Mouse (Mus musculus): Measurements from ENCODE around the gene Cacna2d1. TPM values are rescaled to one million over a fixed set of nuclear protein-coding genes. Genes with fewer than 3 reads are reported as not detected.

Cacna2d1 gene
- total and polyA plus RNA-seq, 3 experiments, result 0.08 to 0.13 TPM; not detected in 1

DNA sequence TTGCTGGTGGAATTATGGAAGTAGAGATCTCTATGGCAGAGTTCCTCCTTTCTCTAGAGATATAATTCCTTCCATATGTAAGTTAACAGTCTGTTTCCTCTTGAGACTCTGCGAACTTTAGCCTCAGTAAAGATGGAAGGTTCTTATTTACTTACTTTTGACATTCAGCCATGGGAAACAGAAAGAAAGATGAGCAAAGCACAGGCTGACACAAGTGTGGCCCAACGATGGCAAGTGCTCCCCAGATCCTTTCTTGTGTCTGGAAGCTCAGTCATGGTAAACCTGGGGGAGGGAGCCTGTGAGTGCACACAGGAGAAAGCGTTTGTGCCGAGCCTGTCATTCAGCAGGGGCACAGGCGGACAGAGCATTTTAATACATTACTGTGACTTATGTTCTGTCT lies 48.9 kb downstream of the Cacna2d1 start:
- Histone ChIP-seq H3K79me2 (ENCODE audit: control insufficient read depth, insufficient read depth, low read length, poor library complexity) (no peaks in the 10 kb centered on the region), H3K4me1 (ENCODE audit: control insufficient read depth in 1 of 2, insufficient read depth in 2 of 2, low read length in 2 of 2) (no peaks in the 10 kb centered on the region), H3K27me3 (ENCODE audit: control insufficient read depth in 1 of 2, insufficient read depth in 2 of 2, low read length in 2 of 2) (no peaks in the 10 kb centered on the region), H3K36me3 (ENCODE audit: control insufficient read depth in 1 of 2, insufficient read depth in 2 of 2, low read length in 2 of 2) (no peaks in the 10 kb centered on the region), H3K27ac (ENCODE audit: control insufficient read depth, low read depth, low read length) (no peak overlapping the region), H3K4me3 (ENCODE audit: control insufficient read depth in 1 of 2, insufficient read depth in 1 of 2, low read depth in 2 of 2, low read length in 2 of 2) (no peak overlapping the region), H3K9me3 (replicated peaks; ENCODE audit: insufficient read depth, low read length) (no peaks in the 10 kb centered on the region), H3K9ac (ENCODE audit: control insufficient read depth, low read depth, low read length, poor library complexity, severe bottlenecking) (no peak overlapping the region)
- TF ChIP-seq BHLHE40 (IDR thresholded peaks at IDR 0.05; ENCODE audit: borderline replicate concordance, low read depth, low read length) (no peak), GATA1 (IDR thresholded peaks at IDR 0.05; ENCODE audit: low read depth, low read length) (no peak), E2F4 (IDR thresholded peaks at IDR 0.05; ENCODE audit: borderline replicate concordance, low read depth, low read length) (no peak), MYC (IDR thresholded peaks at IDR 0.05; ENCODE audit: low read depth, low read length) (no peak), HCFC1 (IDR thresholded peaks at IDR 0.05; ENCODE audit: low read depth, low read length) (no peak), ETS1 (IDR thresholded peaks at IDR 0.05; ENCODE audit: low read depth, low read length) (no peak), ZMIZ1 (IDR thresholded peaks at IDR 0.05; ENCODE audit: low read depth, low read length) (no peak), POLR2A (IDR thresholded peaks at IDR 0.05; ENCODE audit: control insufficient read depth in 1 of 2, insufficient read depth in 1 of 2, low read depth in 1 of 2, low read length in 2 of 2, poor library complexity in 1 of 2) (no peak), SIN3A (IDR thresholded peaks at IDR 0.05; ENCODE audit: low read length) (no peak), CTCF (IDR thresholded peaks at IDR 0.05 in 2 of 3, conservative IDR thresholded peaks at IDR 0.05 in 1 of 3; ENCODE audit: control insufficient read depth in 1 of 3, insufficient read depth in 1 of 3, low read depth in 2 of 3, low read length in 3 of 3, poor library complexity in 1 of 3, severe bottlenecking in 1 of 3) (no peak), USF1 (IDR thresholded peaks at IDR 0.05; ENCODE audit: low read depth, low read length) (no peak), NELFE (IDR thresholded peaks at IDR 0.05; ENCODE audit: low read depth, low read length) (no peak), TAL1 (IDR thresholded peaks at IDR 0.05; ENCODE audit: low read length) (no peak), USF2 (IDR thresholded peaks at IDR 0.05; ENCODE audit: borderline replicate concordance in 1 of 2, insufficient read depth in 1 of 2, low read depth in 1 of 2, low read length in 2 of 2) (no peak), NRF1 (IDR thresholded peaks at IDR 0.05; ENCODE audit: insufficient read depth, low read depth, low read length, poor library complexity, severe bottlenecking) (no peak), ZKSCAN1 (IDR thresholded peaks at IDR 0.05; ENCODE audit: low read depth, low read length) (no peak), POLR2AphosphoS2 (IDR thresholded peaks at IDR 0.05; ENCODE audit: low read length) (no peak)
- DNase-seq (ENCODE audit: low read depth, low spot score), result no peak

DNA sequence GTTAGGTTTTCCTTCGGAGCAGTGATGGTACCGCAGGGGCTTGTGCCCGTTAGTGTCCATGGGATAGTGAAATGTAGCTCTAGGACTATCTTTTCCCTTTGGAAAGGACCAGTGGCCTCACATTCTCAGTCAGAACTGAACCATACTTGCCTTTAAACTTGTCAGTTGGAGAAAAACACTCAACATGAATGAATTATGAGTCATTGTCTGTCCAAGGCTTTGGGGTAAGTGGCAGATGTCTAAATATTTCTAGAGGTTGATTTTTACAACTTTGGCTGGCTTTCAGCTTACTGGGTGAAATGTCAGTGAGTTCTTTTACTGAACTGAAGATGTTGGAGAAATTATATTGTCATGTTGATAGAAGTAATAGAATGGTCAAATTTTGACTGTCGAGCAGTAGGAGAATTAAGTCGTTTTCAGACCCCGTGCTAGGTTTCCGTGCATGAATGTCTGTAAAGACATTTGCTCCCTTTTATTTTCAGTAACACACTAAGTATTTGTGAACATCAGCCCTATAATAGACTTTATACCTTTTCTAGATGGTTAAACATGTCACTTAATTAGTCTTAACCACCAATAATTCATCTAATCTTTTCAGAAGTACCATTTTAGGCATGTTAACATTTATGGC lies 50.9 kb downstream of the Cacna2d1 start:
- DNase-seq (ENCODE audit: low read depth, low spot score), result no peak
- Histone ChIP-seq H3K4me3 (ENCODE audit: control insufficient read depth in 1 of 2, insufficient read depth in 1 of 2, low read depth in 2 of 2, low read length in 2 of 2) (no peak overlapping the region), H3K4me1 (ENCODE audit: control insufficient read depth in 1 of 2, insufficient read depth in 2 of 2, low read length in 2 of 2) (no peaks in the 10 kb centered on the region), H3K9ac (ENCODE audit: control insufficient read depth, low read depth, low read length, poor library complexity, severe bottlenecking) (no peak overlapping the region), H3K36me3 (ENCODE audit: control insufficient read depth in 1 of 2, insufficient read depth in 2 of 2, low read length in 2 of 2) (no peaks in the 10 kb centered on the region), H3K79me2 (ENCODE audit: control insufficient read depth, insufficient read depth, low read length, poor library complexity) (no peaks in the 10 kb centered on the region), H3K27ac (ENCODE audit: control insufficient read depth, low read depth, low read length) (no peak overlapping the region), H3K9me3 (replicated peaks; ENCODE audit: insufficient read depth, low read length) (no peaks in the 10 kb centered on the region), H3K27me3 (ENCODE audit: control insufficient read depth in 1 of 2, insufficient read depth in 2 of 2, low read length in 2 of 2) (no peaks in the 10 kb centered on the region)
- TF ChIP-seq CHD2 (IDR thresholded peaks at IDR 0.05; ENCODE audit: low read length) (no peak), GATA1 (IDR thresholded peaks at IDR 0.05; ENCODE audit: low read depth, low read length) (no peak), USF1 (IDR thresholded peaks at IDR 0.05; ENCODE audit: low read depth, low read length) (no peak), MEF2A (IDR thresholded peaks at IDR 0.05; ENCODE audit: extremely low read depth, insufficient replicate concordance, low read depth, low read length, poor library complexity, severe bottlenecking) (no peak), RAD21 (IDR thresholded peaks at IDR 0.05; ENCODE audit: low read depth, low read length) (no peak), TBP (IDR thresholded peaks at IDR 0.05; ENCODE audit: low read depth, low read length) (no peak), NELFE (IDR thresholded peaks at IDR 0.05; ENCODE audit: low read depth, low read length) (no peak), ZC3H11A (IDR thresholded peaks at IDR 0.05; ENCODE audit: low read depth, low read length) (no peak), MYB (IDR thresholded peaks at IDR 0.05; ENCODE audit: low read depth, low read length) (no peak), EP300 (IDR thresholded peaks at IDR 0.05; ENCODE audit: low read depth in 1 of 2, low read length in 2 of 2) (no peak), POLR2AphosphoS5 (IDR thresholded peaks at IDR 0.05; ENCODE audit: borderline replicate concordance, low read depth, low read length) (no peak), BHLHE40 (IDR thresholded peaks at IDR 0.05; ENCODE audit: borderline replicate concordance, low read depth, low read length) (no peak), KAT2A (conservative IDR thresholded peaks at IDR 0.05; ENCODE audit: low read depth, low read length) (no peak), UBTF (IDR thresholded peaks at IDR 0.05; ENCODE audit: borderline replicate concordance, insufficient read depth, low read depth, low read length) (no peak)
